Mouse (Mus musculus) gonadal fat pad, adult 2 months (tissue): ENCODE measurements around the gene Lrrc8c. TPM values are rescaled to one million over a fixed set of nuclear protein-coding genes. Genes with fewer than 3 reads are reported as not detected.

ENCODE experiments used
- DNase-seq: peaks from one replicate; pipeline ENCODE4 v3.0.0-alpha.2; 2012; ENCODE audit warnings: low read depth
- polyA plus RNA-seq: library from polyadenylated mRNA; depleted of rRNA; stranded (reverse); fragments of >200 nt; gene quantifications from 2 replicates; pipeline ENCODE4 v1.2.3, GENCODE M21; 2012

The Lrrc8c gene
- polyA plus RNA-seq, 1 experiment = 34.6 TPM

GRCm38 (mm10) chr5:105501136-105501535 lies 18.1 kb upstream of the Lrrc8c start:
- DNase-seq = no peak

- no peak for DNase-seq
These were observed 10.4 kb upstream of the Lrrc8c start for GRCm38 (mm10) chr5:105508813-105509212.

GRCm38 (mm10) chr5:105512297-105512696 lies 6.9 kb upstream of the Lrrc8c start:
- DNase-seq = no peak

DNA sequence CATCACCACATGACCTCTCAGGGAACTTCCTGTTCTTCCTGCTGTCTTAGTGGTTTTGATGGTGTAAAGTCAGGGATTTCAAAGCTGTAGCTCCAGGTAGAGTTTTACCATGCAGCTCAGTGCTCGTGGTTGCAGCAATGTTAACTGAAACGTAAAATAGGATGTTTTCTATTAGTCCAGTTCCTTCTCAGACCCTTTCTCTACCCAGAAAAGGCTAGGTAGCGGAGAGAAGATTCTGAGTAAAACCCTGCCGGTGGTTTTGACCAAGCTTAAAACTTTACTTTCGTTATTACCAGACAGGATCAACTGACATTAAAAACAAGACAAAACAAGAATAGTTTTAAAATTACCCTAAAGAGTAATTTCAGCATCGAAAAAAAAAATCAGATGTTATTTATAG lies 3.7 kb upstream of the Lrrc8c start:
- DNase-seq = no peak

- no peak for DNase-seq
These were observed 2.9 kb upstream of the Lrrc8c start for GRCm38 (mm10) chr5:105516290-105516689.

GRCm38 (mm10) chr5:105517992-105518625 lies 1.1 kb upstream of the Lrrc8c start:
- DNase-seq = no peak

DNA sequence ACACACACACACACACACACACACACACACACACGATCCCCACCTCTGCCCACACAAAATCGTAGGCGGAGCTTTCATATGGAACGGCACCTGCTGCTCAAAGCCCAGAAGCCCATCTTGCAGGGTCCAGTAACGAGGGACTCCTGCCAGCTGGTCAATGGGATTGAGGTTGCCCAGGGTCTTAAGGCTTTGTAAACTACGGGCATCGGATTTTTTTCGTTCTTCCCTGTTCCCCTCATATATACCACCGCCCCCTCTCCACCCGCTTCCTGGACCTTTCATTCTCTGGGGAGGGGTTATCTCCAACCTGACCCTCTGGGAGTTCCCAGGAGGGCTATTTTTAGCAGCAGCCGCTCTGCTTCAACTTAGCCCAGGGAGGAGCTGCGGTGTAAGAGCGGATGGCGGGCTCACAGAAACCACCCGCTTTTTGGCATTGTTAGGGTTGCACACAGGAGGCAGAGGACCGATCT lies 527 bp upstream of the Lrrc8c start:
- no peak for DNase-seq

DNA sequence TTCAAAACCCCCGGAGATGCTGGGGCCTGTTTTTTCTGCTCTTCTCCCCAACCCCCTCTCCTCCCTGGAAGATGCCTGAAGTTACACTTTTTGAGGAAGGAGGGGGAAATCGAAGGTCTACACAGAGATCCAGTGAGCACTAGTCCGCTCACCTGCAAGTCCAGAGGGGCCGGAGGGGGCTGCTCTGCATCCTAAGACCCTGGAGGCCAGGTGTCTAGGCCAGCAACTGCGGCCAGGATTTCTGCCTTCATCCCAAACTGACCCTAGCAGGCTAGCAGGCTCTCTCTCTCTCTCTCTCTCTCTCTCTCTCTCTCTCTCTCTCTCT lies 750 bp downstream of the Lrrc8c start:
- DNase-seq = no peak

DNA sequence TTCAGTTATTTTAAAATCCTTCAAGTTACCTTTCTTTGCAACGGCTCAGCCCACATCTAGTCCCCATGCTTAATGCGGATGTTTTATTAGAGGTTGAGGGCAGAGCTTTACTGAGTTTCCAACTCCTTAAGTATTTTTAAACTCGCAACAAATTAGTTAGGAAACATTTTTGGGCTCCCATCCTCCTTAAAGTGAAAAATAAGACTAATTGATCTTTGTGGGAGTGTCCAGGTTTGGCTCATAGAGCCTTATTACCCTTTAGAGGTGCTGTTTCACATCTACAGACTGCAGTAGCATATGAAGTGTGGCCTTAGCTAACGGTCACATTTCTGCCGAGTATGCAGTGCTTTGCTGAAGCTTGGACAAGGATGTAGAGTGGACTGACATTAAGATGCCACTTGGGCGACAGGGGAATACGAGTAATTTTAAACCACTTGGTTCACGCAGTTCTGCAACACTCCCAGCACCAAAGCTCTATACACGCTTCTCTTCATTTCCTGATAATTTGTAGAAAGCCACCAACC lies 1.3 kb downstream of the Lrrc8c start:
- DNase-seq = no peak

DNA sequence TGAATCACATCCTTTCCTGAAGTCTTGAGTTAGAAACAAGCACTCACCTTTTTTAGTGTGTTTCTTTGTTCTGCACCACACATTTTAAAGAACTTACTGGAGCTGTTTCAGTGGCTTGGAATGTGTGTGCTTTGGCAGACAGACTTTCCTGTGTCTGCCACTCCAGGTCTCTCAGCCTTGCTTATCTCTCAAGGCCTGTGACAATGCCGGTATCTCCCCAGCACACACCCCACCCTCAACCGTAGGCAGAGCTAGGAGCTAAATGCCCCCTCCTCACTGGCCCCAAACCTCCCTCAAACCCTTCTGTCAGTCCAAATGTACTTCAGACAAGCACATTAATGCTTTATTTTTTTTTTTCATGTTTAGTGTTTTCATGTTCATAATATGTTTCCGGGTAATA lies 4.3 kb downstream of the Lrrc8c start:
- no peak for DNase-seq

DNA sequence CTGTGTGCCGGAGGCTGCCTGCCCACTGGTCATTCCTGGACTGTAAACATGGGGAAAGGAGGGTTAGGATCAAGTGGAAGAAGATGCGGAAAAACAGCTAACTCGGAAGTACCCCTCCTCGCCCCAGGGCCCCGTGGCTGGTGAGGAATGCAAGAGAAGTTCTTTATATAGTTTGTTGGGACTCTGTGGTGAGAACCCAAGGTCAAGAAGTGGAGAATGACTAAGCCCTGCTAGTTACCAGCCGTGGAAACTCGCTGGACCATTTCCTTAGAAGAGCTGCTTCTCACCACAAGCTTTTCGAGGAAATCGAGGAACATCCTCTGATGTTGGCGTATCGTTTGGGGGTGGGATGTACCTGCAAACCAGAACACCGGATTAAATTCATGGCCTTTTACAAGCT lies 5.8 kb downstream of the Lrrc8c start:
- DNase-seq = no peak

DNA sequence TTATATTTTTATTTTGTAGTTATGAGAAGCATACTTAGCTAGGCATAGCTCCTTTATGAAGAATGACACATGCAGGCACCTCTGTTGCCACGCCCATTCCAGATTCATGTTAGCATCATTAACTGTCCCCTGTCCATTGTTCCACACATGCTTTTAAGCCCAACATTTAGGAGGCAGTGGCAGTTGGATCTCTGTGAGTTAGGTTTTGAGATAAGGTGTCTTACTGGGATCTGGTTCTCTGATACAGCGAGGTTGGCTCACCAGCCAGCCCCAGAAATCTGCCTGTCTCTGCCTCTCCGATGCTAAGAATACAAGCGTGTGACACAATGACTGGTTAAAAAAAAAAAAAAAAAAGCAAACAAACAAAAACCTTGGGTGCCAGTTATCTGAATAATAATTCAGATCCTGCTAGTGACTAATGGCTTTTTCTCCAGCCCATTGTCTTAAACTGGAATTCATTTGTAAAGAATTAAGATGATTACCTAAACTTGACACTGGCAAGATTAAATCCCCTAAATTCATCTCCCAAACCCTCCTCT lies 7.0 kb downstream of the Lrrc8c start:
- DNase-seq = no peak

DNA sequence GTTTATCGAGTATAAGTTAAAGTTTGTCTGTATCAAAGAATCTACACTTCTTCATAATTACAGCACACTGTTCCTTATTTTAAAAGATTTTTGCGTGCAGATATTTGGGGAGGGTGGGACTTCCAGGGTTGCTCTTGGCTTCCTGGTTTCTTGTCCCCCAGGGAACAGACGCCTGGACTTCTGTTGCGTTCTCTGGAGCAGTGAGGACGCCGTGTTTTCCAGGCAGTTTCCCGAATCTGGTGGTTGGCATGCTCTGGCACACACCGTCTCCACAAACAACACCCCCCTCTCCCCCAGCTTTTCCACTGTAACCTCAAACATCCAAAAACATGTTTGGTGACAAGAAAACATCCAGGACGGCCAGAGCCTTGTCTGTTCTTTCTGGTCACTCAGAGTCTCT lies 7.6 kb downstream of the Lrrc8c start:
- no peak for DNase-seq

DNA sequence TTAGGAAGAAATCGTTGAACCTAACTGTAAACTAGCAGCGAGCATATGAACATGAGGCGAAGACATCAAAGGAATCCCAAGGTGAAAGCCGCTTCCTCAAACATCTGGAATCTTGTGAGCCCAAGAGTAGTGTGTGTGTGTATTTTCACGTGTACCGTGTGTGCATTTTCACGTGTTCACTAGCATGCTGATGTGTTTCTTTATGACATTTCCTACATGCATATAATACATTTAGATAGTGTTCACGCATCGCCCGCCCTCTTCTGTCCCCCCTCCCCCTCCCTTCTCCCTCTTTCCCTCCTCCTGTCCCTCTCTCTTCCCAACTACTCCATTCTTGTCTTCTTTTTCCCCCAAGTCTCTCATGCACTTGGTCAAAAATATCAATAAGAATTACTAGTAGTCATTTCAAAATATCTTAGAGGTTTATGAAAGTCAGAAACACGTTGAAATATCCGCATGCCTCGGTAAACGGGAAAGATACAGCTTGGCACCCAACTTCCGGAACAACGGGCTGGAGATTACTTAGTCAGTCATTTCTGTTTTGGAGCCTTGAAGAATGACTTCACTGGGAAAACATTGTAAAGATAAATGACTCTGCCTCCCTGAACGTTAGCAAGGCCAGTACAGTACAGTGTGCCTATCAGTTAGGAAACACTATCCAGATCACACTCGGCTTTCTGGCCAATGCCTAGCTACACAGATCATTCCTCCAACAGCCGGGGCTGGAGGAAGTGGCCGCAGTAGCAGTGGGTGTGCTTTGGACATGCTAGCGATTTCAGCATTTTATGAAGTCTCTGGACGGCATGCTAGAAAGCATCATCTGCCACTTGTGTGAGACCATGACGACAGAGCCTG lies 8.5 kb downstream of the Lrrc8c start:
- DNase-seq = no peak

GRCm38 (mm10) chr5:105530576-105530975 lies 11.4 kb downstream of the Lrrc8c start:
- DNase-seq = no peak

GRCm38 (mm10) chr5:105535186-105535585 lies 16.0 kb downstream of the Lrrc8c start:
- DNase-seq = no peak

- DNase-seq = no peak
These were observed 17.0 kb downstream of the Lrrc8c start for GRCm38 (mm10) chr5:105536172-105536571.

GRCm38 (mm10) chr5:105537101-105537723 lies 18.0 kb downstream of the Lrrc8c start:
- no peak for DNase-seq

- no peak for DNase-seq
These were observed 21.9 kb downstream of the Lrrc8c start for GRCm38 (mm10) chr5:105541051-105541450.

GRCm38 (mm10) chr5:105545126-105545525 lies 25.9 kb downstream of the Lrrc8c start:
- no peak for DNase-seq

DNA sequence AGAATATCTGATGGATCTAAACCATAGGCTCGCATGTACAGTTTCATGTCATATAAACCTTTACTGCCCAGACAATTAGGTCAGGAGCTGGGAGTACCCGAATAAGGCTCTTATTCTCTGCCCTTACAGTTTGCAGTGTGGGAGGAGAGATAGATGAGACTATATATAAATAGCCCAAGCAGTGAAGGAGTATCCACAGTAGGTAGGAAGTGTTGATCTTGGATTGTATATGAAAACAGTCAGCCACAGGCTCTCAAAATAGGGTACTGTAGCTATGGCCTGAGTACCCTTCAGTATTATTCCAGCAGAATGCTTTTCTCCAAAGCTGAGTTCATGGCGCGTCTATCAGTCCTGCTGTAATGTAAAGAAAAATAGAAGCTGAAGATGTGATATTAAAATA lies 27.9 kb downstream of the Lrrc8c start:
- no peak for DNase-seq

DNA sequence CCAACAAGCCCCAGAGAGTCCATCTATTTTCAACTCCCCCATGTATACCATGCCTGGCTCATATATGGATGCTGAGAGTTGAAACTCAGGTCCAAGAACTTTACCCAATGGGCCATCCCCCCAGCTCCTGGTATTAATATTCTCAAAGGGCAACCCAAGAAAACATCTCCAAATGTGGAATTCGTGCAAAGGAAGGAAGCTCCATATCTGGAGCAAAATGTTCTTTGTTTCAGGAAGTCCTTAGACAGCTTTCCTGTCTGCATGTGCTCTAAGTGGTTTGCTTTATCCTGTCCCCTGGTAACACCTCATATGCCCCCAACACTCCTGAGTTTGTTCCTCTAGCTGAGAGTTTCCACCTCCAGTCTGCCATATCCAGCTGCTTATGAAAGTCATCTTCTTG lies 32.6 kb downstream of the Lrrc8c start:
- no peak for DNase-seq
